Mouse (Mus musculus) thymus, adult 2 months (tissue): ENCODE data around the gene Lamc2. TPM values are rescaled to one million over a fixed set of nuclear protein-coding genes. Genes with fewer than 3 reads are reported as not detected.

Experiments used
- DNase-seq: peaks from one replicate; pipeline ENCODE4 v3.0.0; 2021
- H3K27ac ChIP-seq: fragments of 200-500 bp; 2 replicates; pipeline ENCODE4 v1.5.1; 2012; ENCODE audit warnings: low read length, control low read depth; ENCODE audit not compliant: control insufficient read depth, insufficient read depth
- H3K27me3 ChIP-seq: fragments of 200-500 bp; 2 replicates; pipeline ENCODE4 v1.6.1; 2012; ENCODE audit warnings: mild to moderate bottlenecking, low read length, moderate library complexity, mixed read lengths; ENCODE audit not compliant: control insufficient read depth, insufficient read depth
- H3K36me3 ChIP-seq: fragments of 200-500 bp; 2 replicates; pipeline ENCODE4 v1.6.1; 2012; ENCODE audit warnings: mild to moderate bottlenecking, low read length, moderate library complexity; ENCODE audit not compliant: control insufficient read depth, insufficient read depth
- H3K4me1 ChIP-seq: fragments of 200-500 bp; replicated peaks from 2 replicates; pipeline ENCODE4 v1.6.1; 2012; ENCODE audit warnings: low read length; ENCODE audit not compliant: control insufficient read depth, insufficient read depth
- H3K4me3 ChIP-seq: fragments of 200-500 bp; 2 replicates; pipeline ENCODE4 v1.5.1; 2012; ENCODE audit warnings: mild to moderate bottlenecking, low read length, control low read depth, moderate library complexity; ENCODE audit not compliant: control insufficient read depth, insufficient read depth
- CTCF ChIP-seq: fragments of 200-500 bp; IDR thresholded peaks from 2 replicates; pipeline ENCODE4 v1.5.1; 2012; ENCODE audit warnings: mild to moderate bottlenecking, control low read depth, low read length, moderate library complexity, borderline replicate concordance; ENCODE audit not compliant: control insufficient read depth, poor library complexity, insufficient read depth; ENCODE audit errors: extremely low read depth
- POLR2A ChIP-seq: fragments of 200-500 bp; IDR thresholded peaks from 2 replicates; pipeline ENCODE4 v1.6.1; 2012; ENCODE audit warnings: mild to moderate bottlenecking, low read length, control low read depth, moderate library complexity; ENCODE audit not compliant: control insufficient read depth, poor library complexity, insufficient read depth; ENCODE audit errors: extremely low read depth
- WGBS: fragments of 180-500 bp; shearing (Covaris S2); methylation state at CpG from one replicate; pipeline ENCODE4 v1.1.7; 2018; 5-methylcytosine and 5-hydroxymethylcytosine counted together
- polyA plus RNA-seq: library from polyadenylated mRNA; depleted of rRNA; stranded (reverse); fragments of >200 nt; gene quantifications from 2 replicates; pipeline ENCODE4 v1.2.3, GENCODE M21; 2012

The Lamc2 gene
- polyA plus RNA-seq, 1 experiment: 9.9 TPM

GRCm38 (mm10) chr1:153153619-153154137, 32.6 kb downstream of the Lamc2 start:
- H3K36me3 ChIP-seq: no peaks in the 10 kb centered on the region
- H3K4me3 ChIP-seq: no peak overlapping the region
- no peak overlapping the region for H3K27ac ChIP-seq
- H3K4me1 ChIP-seq: peaks cover 7% of the 10 kb centered on the region
- no peak for TF ChIP-seq CTCF
- TF ChIP-seq POLR2A: no peak
- H3K27me3 ChIP-seq: no peaks in the 10 kb centered on the region
- WGBS: 59% methylated on average over 10 of the region's 10 CpGs
- DNase-seq: peak; percentile 43

- no peaks in the 10 kb centered on the region for H3K36me3 ChIP-seq
Observed at GRCm38 (mm10) chr1:153152594-153152993, 33.7 kb downstream of the Lamc2 start.

GRCm38 (mm10) chr1:153145791-153146190, 40.5 kb downstream of the Lamc2 start:
- Histone ChIP-seq H3K4me1 (peaks cover 7% of the 10 kb centered on the region), H3K27me3 (no peaks in the 10 kb centered on the region), H3K36me3 (no peaks in the 10 kb centered on the region), H3K27ac (no peak overlapping the region), H3K4me3 (no peak overlapping the region)
- DNase-seq: no peak
- TF ChIP-seq POLR2A (no peak), CTCF (no peak)
- 94% methylated on average over 5 of the region's 5 CpGs for WGBS

More at GRCm38 (mm10) chr1:153152594-153152993, 33.7 kb downstream of the Lamc2 start:
- Histone ChIP-seq H3K4me1 (peaks cover 7% of the 10 kb centered on the region), H3K27ac (no peak overlapping the region), H3K27me3 (no peaks in the 10 kb centered on the region), H3K4me3 (no peak overlapping the region)
- no peak for TF ChIP-seq POLR2A
- TF ChIP-seq CTCF: no peak
- no peak for DNase-seq
- 96% methylated on average over 7 of the region's 7 CpGs for WGBS

GRCm38 (mm10) chr1:153144021-153144420, 42.2 kb downstream of the Lamc2 start:
- DNase-seq: no peak

GRCm38 (mm10) chr1:153140747-153141228, 45.5 kb downstream of the Lamc2 start:
- peak overlapping the region; percentile 36 for H3K27ac ChIP-seq
- 5% methylated on average over 8 of the region's 8 CpGs for WGBS
- peaks cover 24% of the 10 kb centered on the region for H3K4me1 ChIP-seq
- no peak overlapping the region for H3K4me3 ChIP-seq
- no peaks in the 10 kb centered on the region for H3K27me3 ChIP-seq
- H3K36me3 ChIP-seq: no peaks in the 10 kb centered on the region
- peak; percentile 77 for DNase-seq
- no peak for TF ChIP-seq CTCF
- TF ChIP-seq POLR2A: no peak

More at GRCm38 (mm10) chr1:153144021-153144420, 42.2 kb downstream of the Lamc2 start:
- Histone ChIP-seq H3K4me1 (peaks cover 20% of the 10 kb centered on the region), H3K4me3 (no peak overlapping the region), H3K27ac (no peak overlapping the region), H3K36me3 (no peaks in the 10 kb centered on the region), H3K27me3 (no peaks in the 10 kb centered on the region)
- WGBS: 95% methylated on average over 11 of the region's 11 CpGs
- TF ChIP-seq POLR2A (no peak), CTCF (no peak)

- Histone ChIP-seq H3K4me1 (peaks cover 24% of the 10 kb centered on the region), H3K4me3 (no peak overlapping the region), H3K27me3 (no peaks in the 10 kb centered on the region), H3K36me3 (no peaks in the 10 kb centered on the region), H3K27ac (peak overlapping the region; percentile 36; the same call in 1 of the 2 replicates)
- no peak for DNase-seq
- WGBS: 62% methylated on average over 11 of the region's 11 CpGs
- TF ChIP-seq POLR2A (no peak), CTCF (no peak)
Observed at GRCm38 (mm10) chr1:153140265-153140664, 46.0 kb downstream of the Lamc2 start.

- H3K27ac ChIP-seq: no peak overlapping the region
- TF ChIP-seq POLR2A (no peak), CTCF (no peak)
- H3K4me1 ChIP-seq: peaks cover 24% of the 10 kb centered on the region
- 88% methylated on average over 7 of the region's 7 CpGs for WGBS
- no peak overlapping the region for H3K4me3 ChIP-seq
- H3K36me3 ChIP-seq: no peaks in the 10 kb centered on the region
- no peaks in the 10 kb centered on the region for H3K27me3 ChIP-seq
- no peak for DNase-seq
Observed at GRCm38 (mm10) chr1:153139635-153140034, 46.6 kb downstream of the Lamc2 start.
